Comparison of ENCODE assay signal across 22 mouse cellular contexts in genomic region chr19:20217389-20217788, GRCm38 (mm10).
"Had no signal": no experiment of that assay in that cellular context is flagged by ENCODE, and none has a peak within 500 bp of the region (broad histone marks: within the 10 kb centered on the region; RNA-seq: fewer than 3 reads in every experiment).

No protein-coding gene starts in this region.

- ATAC-seq: hindbrain, embryonic 16.5 days; hindbrain, postnatal 0 days; inflammation-experienced regulatory T-cells, adult 6 months; intestine, embryonic 15.5 days; intestine, embryonic 16.5 days; intestine, postnatal 0 days had no signal

- DNase-seq: heart, postnatal 10 days; heart, postnatal 14 days; heart, postnatal 36 days; heart, postnatal 4 days; kidney, adult 11 months; kidney, adult 18-20 months; kidney, adult 2 months; kidney, adult 8-10 months; kidney, adult 9 months; kidney, postnatal 10 days; kidney, postnatal 14 days; kidney, postnatal 25 days; kidney, postnatal 36 days; kidney, postnatal 4 days; layer of hippocampus, adult 9-11 months; layer of hippocampus, postnatal 36 days had no signal
